Mouse (Mus musculus): ENCODE data around the gene B230118H07Rik.

GRCm38 (mm10) chr2:101592886-101593285 lies 56.4 kb downstream of the B230118H07Rik start:
- TF ChIP-seq CTCF (IDR thresholded peaks at IDR 0.05; ENCODE audit: low read depth, low read length) (no peak), POLR2A (IDR thresholded peaks at IDR 0.05; ENCODE audit: insufficient read depth, low read length) (no peak)
